Mouse (Mus musculus) ES-Bruce4 (cell line): ENCODE results near the gene Ttll5.

ENCODE experiments used
- CTCF ChIP-seq: IDR thresholded peaks from one replicate; pipeline ENCODE4 v1.8.1; 2011; ENCODE audit warnings: low read depth, low read length
- POLR2A ChIP-seq: IDR thresholded peaks from one replicate; pipeline ENCODE4 v1.8.1; 2011; ENCODE audit warnings: low read length; ENCODE audit not compliant: insufficient read depth

- TF ChIP-seq POLR2A (no peak), CTCF (no peak)
Observed at GRCm38 (mm10) chr12:86027747-86028146, 203.3 kb downstream of the Ttll5 start.
